ENCODE assay signal across 18 mouse cellular contexts in genomic region chr13:37532596-37533170, GRCm38 (mm10).
DNase-seq lines count a peak whose midpoint lies in the region; ATAC-seq lines count a peak whose summit lies in the region.
"Had no signal": no experiment of that assay in that cellular context is flagged by ENCODE, and none has a peak within 500 bp of the region (broad histone marks: within the 10 kb centered on the region; RNA-seq: fewer than 3 reads in every experiment).

No protein-coding gene starts in this region.

- DNase-seq in heart, adult 11 months: peak; percentile 84
- DNase-seq in heart, postnatal 14 days: no peak
- no peak for DNase-seq in midbrain, embryonic 11.5 days (ENCODE audit: low spot score, missing footprints)
- DNase-seq in embryonic facial prominence, embryonic 10.5 days (ENCODE audit: low spot score): peak; percentile 44
- peak; percentile 43 for DNase-seq in thymus, postnatal 25 days
- DNase-seq in left cerebral cortex, postnatal 25 days (ENCODE audit: low spot score in 2 of 2): no peak
- DNase-seq: adrenal gland, postnatal 25 days; cerebellum, postnatal 25 days; heart, postnatal 4 days; kidney, adult 11 months; layer of hippocampus, postnatal 36 days; lung, postnatal 14 days had no signal

- no peaks in the 10 kb centered on the region for H3K4me1 ChIP-seq in midbrain, embryonic 16.5 days (ENCODE audit: control insufficient read depth, insufficient read depth, low read length)
- H3K4me1 ChIP-seq in midbrain, embryonic 11.5 days (ENCODE audit: control insufficient read depth, insufficient read depth, low read length): no peaks in the 10 kb centered on the region
- peaks cover 36% of the 10 kb centered on the region for H3K4me1 ChIP-seq in embryonic facial prominence, embryonic 10.5 days
- peaks cover 8% of the 10 kb centered on the region; the same call in 1 of the 2 replicates for H3K4me1 ChIP-seq in intestine, embryonic 16.5 days (ENCODE audit: control insufficient read depth, insufficient read depth, low read length)

- H3K27ac ChIP-seq in midbrain, embryonic 16.5 days (ENCODE audit: low read length): no peak overlapping the region
- no peak overlapping the region for H3K27ac ChIP-seq in midbrain, embryonic 11.5 days (ENCODE audit: low read depth, low read length)
- no peak overlapping the region for H3K27ac ChIP-seq in embryonic facial prominence, embryonic 10.5 days (replicated peaks)
- H3K27ac ChIP-seq in intestine, embryonic 16.5 days (ENCODE audit: low read length): no peak overlapping the region
- H3K27ac ChIP-seq: forebrain, embryonic 10.5 days; liver, embryonic 14.5 days had no signal

- intact Hi-C loops in heart, postnatal 14 days (cut with DNase I): no loop called here
- intact Hi-C loops in left cerebral cortex, postnatal 25 days (cut with DNase I): no loop called here

- no peak overlapping the region for H3K4me3 ChIP-seq in midbrain, embryonic 16.5 days (ENCODE audit: low read depth, low read length)
- no peak overlapping the region for H3K4me3 ChIP-seq in midbrain, embryonic 11.5 days (ENCODE audit: low read depth, low read length)
- no peak overlapping the region for H3K4me3 ChIP-seq in embryonic facial prominence, embryonic 10.5 days
- H3K4me3 ChIP-seq in intestine, embryonic 16.5 days (ENCODE audit: low read length): no peak overlapping the region
- H3K4me3 ChIP-seq: forebrain, embryonic 10.5 days; heart, embryonic 12.5 days; myocyte had no signal

- peak; percentile 36; the same call in 1 of the 2 replicates for ATAC-seq in midbrain, embryonic 16.5 days
- ATAC-seq in midbrain, embryonic 11.5 days (ENCODE audit: low FRiP score): no peak
- ATAC-seq in intestine, embryonic 16.5 days: no peak

- no peaks in the 10 kb centered on the region for H3K36me3 ChIP-seq in midbrain, embryonic 16.5 days (ENCODE audit: control insufficient read depth, insufficient read depth, low read length)
- H3K36me3 ChIP-seq in midbrain, embryonic 11.5 days (ENCODE audit: control insufficient read depth, insufficient read depth, low read length): no peaks in the 10 kb centered on the region
- H3K36me3 ChIP-seq in embryonic facial prominence, embryonic 10.5 days (replicated peaks): no peaks in the 10 kb centered on the region
- no peaks in the 10 kb centered on the region for H3K36me3 ChIP-seq in intestine, embryonic 16.5 days (ENCODE audit: control insufficient read depth, insufficient read depth, low read length)
- H3K36me3 ChIP-seq: forebrain, embryonic 10.5 days; heart, embryonic 12.5 days had no signal

- no peaks in the 10 kb centered on the region for H3K27me3 ChIP-seq in midbrain, embryonic 16.5 days (ENCODE audit: control insufficient read depth, insufficient read depth, low read depth, low read length)
- no peaks in the 10 kb centered on the region for H3K27me3 ChIP-seq in midbrain, embryonic 11.5 days (ENCODE audit: control insufficient read depth, insufficient read depth, low read length)
- H3K27me3 ChIP-seq in embryonic facial prominence, embryonic 10.5 days (replicated peaks; ENCODE audit: low read depth, poor library complexity, severe bottlenecking): no peaks in the 10 kb centered on the region
- H3K27me3 ChIP-seq in intestine, embryonic 16.5 days (replicated peaks; ENCODE audit: control insufficient read depth, insufficient read depth, low read length): no peaks in the 10 kb centered on the region
- H3K27me3 ChIP-seq: heart, embryonic 12.5 days had no signal

- 64% methylated on average over 7 of the region's 7 CpGs for WGBS in midbrain, embryonic 16.5 days
- WGBS in midbrain, embryonic 11.5 days: 71% methylated on average over 7 of the region's 7 CpGs
- WGBS in embryonic facial prominence, embryonic 10.5 days: 74% methylated on average over 7 of the region's 7 CpGs
- 80% methylated on average over 7 of the region's 7 CpGs for WGBS in intestine, embryonic 16.5 days

- no peak overlapping the region for H3K9ac ChIP-seq in midbrain, embryonic 16.5 days (ENCODE audit: low read depth, low read length)
- no peak overlapping the region for H3K9ac ChIP-seq in midbrain, embryonic 11.5 days (ENCODE audit: low read length)
- no peak overlapping the region for H3K9ac ChIP-seq in intestine, embryonic 16.5 days (ENCODE audit: low read depth, low read length)
- H3K9ac ChIP-seq: heart, embryonic 12.5 days; liver, embryonic 14.5 days had no signal

- H3K9me3 ChIP-seq in midbrain, embryonic 16.5 days (replicated peaks; ENCODE audit: control insufficient read depth, low read length, poor library complexity, severe bottlenecking): no peaks in the 10 kb centered on the region
- no peaks in the 10 kb centered on the region for H3K9me3 ChIP-seq in midbrain, embryonic 11.5 days (ENCODE audit: control insufficient read depth, low read length)
- H3K9me3 ChIP-seq in embryonic facial prominence, embryonic 10.5 days: no peaks in the 10 kb centered on the region
- H3K9me3 ChIP-seq in intestine, embryonic 16.5 days (ENCODE audit: control insufficient read depth, low read length): no peaks in the 10 kb centered on the region
- H3K9me3 ChIP-seq: forebrain, embryonic 10.5 days; heart, embryonic 12.5 days had no signal

- H3K4me2 ChIP-seq in midbrain, embryonic 16.5 days (ENCODE audit: low read length): no peak overlapping the region
- H3K4me2 ChIP-seq in midbrain, embryonic 11.5 days: no peak overlapping the region
- H3K4me2 ChIP-seq in intestine, embryonic 16.5 days (ENCODE audit: low read depth, low read length): no peak overlapping the region
- H3K4me2 ChIP-seq: heart, embryonic 12.5 days had no signal

Comparison
In these comparisons a context has a peak if more than half of its experiments do, and no peak if none do; other contexts are left out.
1. DNase-seq: peak in heart, adult 11 months (single experiment), embryonic facial prominence, embryonic 10.5 days (single experiment) and thymus, postnatal 25 days (single experiment); none in heart, postnatal 14 days (0 of 2), midbrain, embryonic 11.5 days (single experiment) and left cerebral cortex, postnatal 25 days (0 of 2).